Mouse (Mus musculus): ENCODE measurements around the gene Tgm6. TPM values are rescaled to one million over a fixed set of nuclear protein-coding genes. Genes with fewer than 3 reads are reported as not detected.

Tgm6 gene
- total RNA-seq, 1 experiment from 2014 or later = not detected

DNA sequence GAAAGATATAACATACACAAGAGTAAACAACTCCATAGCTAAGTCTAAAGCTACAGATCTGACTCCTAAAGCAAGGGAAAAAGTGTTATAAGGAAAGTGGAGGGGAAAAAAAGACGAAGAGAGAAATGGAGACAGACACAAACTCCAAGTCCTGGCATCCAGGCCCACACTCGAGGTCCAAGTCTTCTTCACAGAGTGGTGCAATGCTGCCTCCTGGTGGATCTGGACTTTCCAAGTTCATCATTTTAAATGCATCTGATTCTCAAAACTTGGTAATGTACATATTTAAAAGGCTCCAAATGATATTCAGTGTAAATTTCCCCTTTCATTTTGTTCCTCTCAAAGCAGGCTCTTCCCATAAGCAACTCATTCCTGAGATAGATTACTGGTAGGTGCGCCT lies 55.6 kb downstream of the Tgm6 start:
- ATAC-seq (ENCODE audit: extremely low read depth, insufficient number of reproducible peaks, low FRiP score, poor library complexity, severe bottlenecking) = no peak

GRCm38 (mm10) chr2:130171674-130172073 lies 59.5 kb downstream of the Tgm6 start:
- no peak for ATAC-seq (ENCODE audit: extremely low read depth, insufficient number of reproducible peaks, low FRiP score, poor library complexity, severe bottlenecking)

DNA sequence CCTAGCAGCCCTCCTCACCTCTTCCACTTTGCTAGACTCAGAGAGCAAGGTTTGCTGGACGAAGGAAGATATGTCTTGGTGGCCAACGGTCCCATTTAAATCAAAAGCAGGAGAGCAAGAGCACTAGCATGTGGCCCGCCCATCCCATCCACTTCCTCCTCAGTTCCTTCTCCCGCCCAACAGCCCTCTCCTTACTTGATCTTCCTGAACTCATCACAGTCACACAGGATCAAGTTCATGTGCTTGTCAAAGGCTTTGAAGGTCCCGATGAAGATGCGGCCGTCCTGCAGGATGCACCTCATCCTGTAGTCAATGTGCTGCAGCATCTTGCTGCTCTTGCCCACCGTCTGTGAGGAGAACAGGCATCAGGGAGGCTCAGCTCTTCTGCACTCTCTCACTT lies 64.6 kb downstream of the Tgm6 start:
- no peak for ATAC-seq (ENCODE audit: extremely low read depth, insufficient number of reproducible peaks, low FRiP score, poor library complexity, severe bottlenecking)

GRCm38 (mm10) chr2:130178381-130178705 lies 66.1 kb downstream of the Tgm6 start:
- ATAC-seq (ENCODE audit: extremely low read depth, insufficient number of reproducible peaks, low FRiP score, poor library complexity, severe bottlenecking) = no peak

GRCm38 (mm10) chr2:130178706-130179506 lies 66.7 kb downstream of the Tgm6 start, which contains the start of gene Snrpb:
TSS of gene Snrpb (minus strand) at chr2:130179403.
- peak; percentile 89 for ATAC-seq (ENCODE audit: extremely low read depth, insufficient number of reproducible peaks, low FRiP score, poor library complexity, severe bottlenecking)

DNA sequence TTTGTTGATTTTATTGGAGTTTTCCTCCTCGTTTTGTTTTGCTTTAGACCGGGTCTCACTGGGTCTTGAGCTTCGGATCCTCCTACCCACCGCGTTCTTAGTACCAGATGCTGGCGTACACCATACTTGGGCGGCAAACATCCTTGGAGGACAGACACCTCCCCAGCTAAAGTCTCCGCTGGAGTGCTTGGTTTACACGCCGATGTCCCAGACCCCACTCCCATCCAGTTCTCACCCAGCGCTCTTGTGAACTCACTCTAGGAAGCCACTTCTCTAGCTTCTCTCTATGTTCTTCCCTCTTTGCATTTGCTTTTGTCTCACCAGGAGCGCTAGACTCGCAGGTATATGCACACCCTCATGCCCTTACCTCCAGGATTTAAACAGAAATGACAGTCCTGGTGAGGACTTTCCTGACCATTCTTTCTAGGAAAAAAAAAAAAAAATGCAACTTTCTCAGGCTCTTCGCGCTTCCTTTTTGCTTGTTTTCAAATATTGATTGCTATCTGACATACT lies 67.3 kb downstream of the Tgm6 start:
- ATAC-seq (ENCODE audit: extremely low read depth, insufficient number of reproducible peaks, low FRiP score, poor library complexity, severe bottlenecking) = peak; percentile 6; the same call in 1 of the 2 replicates

DNA sequence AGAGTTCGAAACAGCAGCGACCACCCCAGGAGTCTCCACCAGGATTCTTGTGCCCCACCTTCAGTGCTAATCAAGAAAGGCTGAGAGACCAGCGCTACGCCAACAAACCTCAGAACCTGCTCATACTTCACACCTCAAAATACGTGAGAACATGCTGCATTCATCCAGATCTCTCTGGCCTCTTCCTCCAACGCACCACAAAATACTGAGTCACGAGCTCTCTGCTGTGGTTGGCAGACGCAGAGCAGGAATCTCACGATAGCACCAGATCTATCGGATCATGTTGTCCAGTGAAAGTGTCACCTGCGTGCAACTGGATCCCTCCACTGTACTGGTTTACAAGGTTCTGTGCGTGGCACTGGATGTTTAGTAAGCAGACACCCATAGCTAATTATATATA lies 76.2 kb downstream of the Tgm6 start:
- no peak for ATAC-seq (ENCODE audit: extremely low read depth, insufficient number of reproducible peaks, low FRiP score, poor library complexity, severe bottlenecking)

DNA sequence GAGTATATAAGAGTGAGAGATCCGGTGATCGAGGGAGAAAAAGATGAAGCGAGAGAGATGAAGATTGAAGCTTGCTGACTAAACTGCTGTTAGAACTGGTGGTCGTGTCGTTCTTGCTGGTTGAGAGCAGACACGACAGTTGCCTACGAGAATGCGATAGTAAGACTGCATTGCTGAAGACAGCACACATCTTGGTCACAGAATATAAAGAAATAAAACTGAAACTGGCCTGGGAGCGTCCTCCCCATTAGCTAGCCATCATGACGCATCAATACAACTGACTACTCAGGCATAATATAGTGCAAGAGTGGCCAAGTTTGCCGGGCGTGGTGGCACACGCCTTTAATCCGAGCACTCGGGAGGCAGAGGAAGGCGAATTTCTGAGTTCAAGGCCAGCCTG lies 82.7 kb downstream of the Tgm6 start, which contains the start of gene Tmc2:
Gene Tmc2 (plus strand): TSS at position 301 of the 400 bp plus-strand sequence.
- ATAC-seq (ENCODE audit: extremely low read depth, insufficient number of reproducible peaks, low FRiP score, poor library complexity, severe bottlenecking) = no peak

GRCm38 (mm10) chr2:130200961-130201360 lies 88.7 kb downstream of the Tgm6 start:
- ATAC-seq (ENCODE audit: extremely low read depth, insufficient number of reproducible peaks, low FRiP score, poor library complexity, severe bottlenecking) = no peak

Other genes with a start within 250 kb of the Tgm6 start
- gene Tgm3, start 100.1 kb upstream of the Tgm6 start, total RNA-seq (2017) = 0.61 and 0.81 TPM in 2 replicates
- 64.6 and 67.4 TPM in 2 replicates for gene Snrpb, start 67.0 kb downstream of the Tgm6 start, total RNA-seq (2017)
- not detected in 2 replicates for gene Tmc2, start 82.8 kb downstream of the Tgm6 start, total RNA-seq (2017)
- gene Nop56, start 162.0 kb downstream of the Tgm6 start, total RNA-seq (2017) = 171 and 211 TPM in 2 replicates
- 78.7 and 83.6 TPM in 2 replicates for gene Idh3b, start 172.1 kb downstream of the Tgm6 start, total RNA-seq (2017)
- not detected in 2 replicates for gene Ebf4, start 182.8 kb downstream of the Tgm6 start, total RNA-seq (2017)

All from neutrophil, adult 5-6 weeks (primary cell).